14 mouse cellular contexts compared by ENCODE assay signal in the genomic region with DNA sequence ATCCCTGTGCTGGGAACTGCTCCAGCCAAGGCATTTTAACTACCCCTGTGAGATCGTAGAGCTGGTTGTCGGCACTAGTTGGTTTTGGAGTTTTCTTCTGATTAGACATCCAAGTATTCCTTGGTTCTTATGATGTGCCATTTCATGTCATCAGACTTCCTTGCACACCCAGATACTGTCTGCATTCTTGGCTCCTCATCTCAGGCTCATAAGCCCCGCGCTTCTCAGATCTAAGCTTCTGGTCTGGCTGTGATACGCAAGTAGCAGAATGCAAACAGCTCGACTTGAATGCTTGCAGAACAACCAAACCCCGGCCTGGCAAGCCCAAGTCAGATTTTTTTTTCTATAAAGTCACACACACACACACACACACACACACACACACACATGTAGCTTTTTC.
"Had no signal": no experiment of that assay in that cellular context is flagged by ENCODE, and none has a peak within 500 bp of the region (broad histone marks: within the 10 kb centered on the region; RNA-seq: fewer than 3 reads in every experiment).

No protein-coding gene starts in this region.

- DNase-seq: kidney, adult 18-20 months; kidney, postnatal 10 days; kidney, postnatal 4 days; lung, postnatal 36 days; right cerebral cortex, postnatal 14 days; thymus, adult 2 months; thymus, postnatal 25 days had no signal

- H3K9ac ChIP-seq: limb, embryonic 15.5 days; liver, embryonic 12.5 days; midbrain, embryonic 15.5 days; neural tube, embryonic 13.5 days; stomach, embryonic 15.5 days had no signal

- H3K4me2 ChIP-seq: limb, embryonic 15.5 days; liver, embryonic 12.5 days; midbrain, embryonic 15.5 days; neural tube, embryonic 13.5 days; stomach, embryonic 15.5 days had no signal

- H3K4me1 ChIP-seq: limb, embryonic 15.5 days; liver, embryonic 12.5 days; midbrain, embryonic 10.5 days; midbrain, embryonic 15.5 days; neural tube, embryonic 13.5 days; stomach, embryonic 15.5 days had no signal

- H3K36me3 ChIP-seq: limb, embryonic 15.5 days; liver, embryonic 12.5 days; midbrain, embryonic 10.5 days; midbrain, embryonic 15.5 days; neural tube, embryonic 13.5 days; stomach, embryonic 15.5 days had no signal

- H3K27me3 ChIP-seq: limb, embryonic 15.5 days; liver, embryonic 12.5 days; midbrain, embryonic 15.5 days; neural tube, embryonic 13.5 days; stomach, embryonic 15.5 days had no signal

- ATAC-seq: liver, embryonic 12.5 days; midbrain, embryonic 15.5 days had no signal

- H3K27ac ChIP-seq: layer of hippocampus, adult 2 months; limb, embryonic 15.5 days; liver, embryonic 12.5 days; midbrain, embryonic 10.5 days; midbrain, embryonic 15.5 days; neural tube, embryonic 13.5 days; stomach, embryonic 15.5 days had no signal

- H3K4me3 ChIP-seq: layer of hippocampus, adult 2 months; limb, embryonic 15.5 days; liver, embryonic 12.5 days; midbrain, embryonic 10.5 days; midbrain, embryonic 15.5 days; neural tube, embryonic 13.5 days; stomach, embryonic 15.5 days had no signal

- H3K9me3 ChIP-seq: limb, embryonic 15.5 days; liver, embryonic 12.5 days; midbrain, embryonic 10.5 days; midbrain, embryonic 15.5 days; neural tube, embryonic 13.5 days; stomach, embryonic 15.5 days had no signal
